11 mouse cellular contexts compared by ENCODE assay signal in the genomic region with DNA sequence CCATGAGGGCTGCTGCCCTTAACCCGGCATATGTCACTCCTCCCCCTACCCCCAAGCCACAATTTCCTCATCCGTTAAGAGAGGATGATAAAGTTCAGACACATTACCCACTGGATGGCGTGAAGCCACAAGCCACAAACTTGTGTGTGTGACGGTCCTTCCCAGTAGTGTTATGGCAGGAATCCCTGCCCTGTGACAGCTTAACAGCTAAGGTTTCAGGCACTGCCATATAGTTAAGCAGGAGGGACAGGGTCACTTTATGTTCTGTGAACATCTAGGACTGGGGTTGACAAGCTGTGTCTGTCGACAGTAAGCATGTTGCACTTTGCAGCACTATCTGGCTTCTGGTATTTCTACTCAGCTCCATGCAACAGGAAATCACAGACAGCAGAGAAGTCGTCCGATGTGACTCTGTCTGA.
DNase-seq lines count a peak whose midpoint lies in the region; ATAC-seq and TF ChIP-seq lines count a peak whose summit lies in the region.
"Had no signal": no experiment of that assay in that cellular context is flagged by ENCODE, and none has a peak within 500 bp of the region (broad histone marks: within the 10 kb centered on the region; RNA-seq: fewer than 3 reads in every experiment).

No protein-coding gene starts in this region.

- peak overlapping the region; percentile 63; the same call in 1 of the 2 replicates for H3K27ac ChIP-seq in lung, embryonic 15.5 days
- 0 out of 2 replicates have a peak overlapping the region, but pooled peaks have one; percentile 27 for H3K27ac ChIP-seq in embryonic fibroblast, embryonic 13.5 days (ENCODE audit: insufficient read depth, low read length)
- no peak overlapping the region for H3K27ac ChIP-seq in liver, embryonic 15.5 days (replicated peaks)
- no peak overlapping the region for H3K27ac ChIP-seq in layer of hippocampus, adult 2 months
- H3K27ac ChIP-seq: left cerebral cortex, adult 2 months had no signal

- 31% methylated on average over 7 of the region's 7 CpGs for WGBS in lung, embryonic 15.5 days
- 8% methylated on average over 7 of the region's 7 CpGs for WGBS in liver, embryonic 15.5 days (ENCODE audit: insufficient replicate concordance)

- H3K4me2 ChIP-seq in lung, embryonic 15.5 days: no peak overlapping the region
- 0 out of 2 replicates have a peak overlapping the region, but pooled peaks have one; percentile 0 for H3K4me2 ChIP-seq in liver, embryonic 15.5 days

- DNase-seq in lung, postnatal 25 days (ENCODE audit: low spot score): no peak
- DNase-seq in thymus, postnatal 0 days (ENCODE audit: low spot score): peak; percentile 54
- DNase-seq in right cerebral cortex, postnatal 10 days (ENCODE audit: low spot score in 2 of 2): no peak
- DNase-seq in adrenal gland, postnatal 10 days: no peak
- no peak for DNase-seq in layer of hippocampus, adult 2 months (ENCODE audit: low spot score in 2 of 2)

- no peaks in the 10 kb centered on the region for H3K27me3 ChIP-seq in lung, embryonic 15.5 days
- H3K27me3 ChIP-seq in liver, embryonic 15.5 days: no peaks in the 10 kb centered on the region

- TF ChIP-seq CTCF in embryonic fibroblast, embryonic 13.5 days (IDR thresholded peaks at IDR 0.05; ENCODE audit: borderline replicate concordance, insufficient read depth, low read length): no peak
- TF ChIP-seq CTCF in layer of hippocampus, adult 2 months (conservative IDR thresholded peaks at IDR 0.05): no peak

- TF ChIP-seq POLR2A in embryonic fibroblast, embryonic 13.5 days (IDR thresholded peaks at IDR 0.05; ENCODE audit: low read depth, low read length): no peak

- no peak overlapping the region for H3K4me3 ChIP-seq in lung, embryonic 15.5 days
- H3K4me3 ChIP-seq in embryonic fibroblast, embryonic 13.5 days (ENCODE audit: insufficient read depth, low read length): no peak overlapping the region
- H3K4me3 ChIP-seq in liver, embryonic 15.5 days (replicated peaks): no peak overlapping the region
- H3K4me3 ChIP-seq in layer of hippocampus, adult 2 months: no peak overlapping the region
- H3K4me3 ChIP-seq: erythroblast, embryonic 14.5 days; left cerebral cortex, adult 2 months had no signal

- no peak overlapping the region for H3K9ac ChIP-seq in lung, embryonic 15.5 days
- no peak overlapping the region for H3K9ac ChIP-seq in liver, embryonic 15.5 days

- 0 out of 2 replicates have a peak, but pooled peaks cover 2% of the 10 kb centered on the region for H3K36me3 ChIP-seq in lung, embryonic 15.5 days
- no peaks in the 10 kb centered on the region for H3K36me3 ChIP-seq in liver, embryonic 15.5 days (replicated peaks)

- ATAC-seq in lung, embryonic 15.5 days (ENCODE audit: borderline replicate concordance, extremely low read depth, low FRiP score, low TSS enrichment): peak; percentile 41; the same call in 1 of the 2 replicates
- no peak for ATAC-seq in liver, embryonic 15.5 days (ENCODE audit: insufficient read depth)
- ATAC-seq: hindbrain, embryonic 16.5 days had no signal

- H3K9me3 ChIP-seq in lung, embryonic 15.5 days: no peaks in the 10 kb centered on the region
- H3K9me3 ChIP-seq in liver, embryonic 15.5 days (replicated peaks): no peaks in the 10 kb centered on the region

- peaks cover 35% of the 10 kb centered on the region for H3K4me1 ChIP-seq in lung, embryonic 15.5 days
- peaks cover 7% of the 10 kb centered on the region for H3K4me1 ChIP-seq in embryonic fibroblast, embryonic 13.5 days (ENCODE audit: control insufficient read depth, insufficient read depth, low read length)
- no peaks in the 10 kb centered on the region for H3K4me1 ChIP-seq in liver, embryonic 15.5 days (replicated peaks)

Comparison
In these comparisons a context has a peak if more than half of its experiments do, and no peak if none do; other contexts are left out.
1. H3K27ac ChIP-seq: peak in lung, embryonic 15.5 days (single experiment) and embryonic fibroblast, embryonic 13.5 days (single experiment); none in liver, embryonic 15.5 days (single experiment) and layer of hippocampus, adult 2 months (single experiment).